Mouse (Mus musculus): ENCODE results near the gene Lum. TPM values are rescaled to one million over a fixed set of nuclear protein-coding genes. Genes with fewer than 3 reads are reported as not detected.
A peak's percentile ranks its signal among the peaks of the same experiment; 100 is the strongest.

Gene Lum
- polyA plus RNA-seq, 1 experiment: 2.8 TPM

GRCm38 (mm10) chr10:97582543-97583231 is 17.8 kb downstream of the Lum start:
- peak; percentile 59 to 85 for DNase-seq
- Histone ChIP-seq H3K4me3 (replicated peaks; ENCODE audit: insufficient read depth, low read depth, low read length) (no peak overlapping the region), H3K4me1 (ENCODE audit: control insufficient read depth, insufficient read depth, low read length) (peaks cover 4% of the 10 kb centered on the region; the same call in 1 of the 2 replicates), H3K27ac (ENCODE audit: insufficient read depth, low read length) (no peak overlapping the region; the same call in 1 of the 2 replicates), H3K27me3 (ENCODE audit: control insufficient read depth, insufficient read depth, low read length) (no peaks in the 10 kb centered on the region)
- TF ChIP-seq POLR2A (IDR thresholded peaks at IDR 0.05; ENCODE audit: borderline replicate concordance, insufficient read depth, low read length): no peak
- no peak for TF ChIP-seq CTCF (IDR thresholded peaks at IDR 0.05; ENCODE audit: borderline replicate concordance, insufficient read depth, low read depth, low read length)
- WGBS: 9% methylated on average over 4 of the region's 4 CpGs

DNA sequence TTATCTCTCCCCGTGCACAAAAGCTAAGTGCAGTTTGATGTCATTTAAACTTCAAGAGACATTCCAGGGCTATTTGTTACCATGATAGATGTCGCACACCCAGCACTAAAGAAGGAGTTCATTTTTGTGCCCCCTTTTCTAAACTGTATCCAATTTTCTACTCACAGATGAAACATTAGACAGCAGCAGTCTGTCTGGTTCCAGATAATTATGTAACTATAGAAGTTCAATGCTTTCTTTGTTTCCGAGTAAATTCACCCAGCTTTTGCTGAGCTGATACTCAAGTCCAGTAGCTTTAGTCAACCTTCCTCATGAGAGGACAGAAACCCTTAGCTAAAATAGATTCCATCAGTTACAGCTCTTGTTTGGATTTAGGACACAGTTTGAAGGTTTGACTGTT is 19.2 kb downstream of the Lum start:
- TF ChIP-seq CTCF (IDR thresholded peaks at IDR 0.05; ENCODE audit: borderline replicate concordance, insufficient read depth, low read depth, low read length): no peak
- TF ChIP-seq POLR2A (IDR thresholded peaks at IDR 0.05; ENCODE audit: borderline replicate concordance, insufficient read depth, low read length): no peak
- Histone ChIP-seq H3K4me1 (ENCODE audit: control insufficient read depth, insufficient read depth, low read length) (peaks cover 4% of the 10 kb centered on the region; the same call in 1 of the 2 replicates), H3K27ac (ENCODE audit: insufficient read depth, low read length) (no peak overlapping the region), H3K27me3 (ENCODE audit: control insufficient read depth, insufficient read depth, low read length) (no peaks in the 10 kb centered on the region), H3K4me3 (replicated peaks; ENCODE audit: insufficient read depth, low read depth, low read length) (no peak overlapping the region)
- no peak for DNase-seq
- 78% methylated on average over 3 of the region's 3 CpGs for WGBS

GRCm38 (mm10) chr10:97587159-97587558 is 22.2 kb downstream of the Lum start:
- no peak overlapping the region for H3K4me3 ChIP-seq (replicated peaks; ENCODE audit: insufficient read depth, low read depth, low read length)
- 81% methylated on average over 5 of the region's 5 CpGs for WGBS
- H3K27ac ChIP-seq (ENCODE audit: insufficient read depth, low read length): no peak overlapping the region
- no peak for TF ChIP-seq POLR2A (IDR thresholded peaks at IDR 0.05; ENCODE audit: borderline replicate concordance, insufficient read depth, low read length)
- no peak for TF ChIP-seq CTCF (IDR thresholded peaks at IDR 0.05; ENCODE audit: borderline replicate concordance, insufficient read depth, low read depth, low read length)
- no peak for DNase-seq
- peaks cover 4% of the 10 kb centered on the region; the same call in 1 of the 2 replicates for H3K4me1 ChIP-seq (ENCODE audit: control insufficient read depth, insufficient read depth, low read length)
- no peaks in the 10 kb centered on the region for H3K27me3 ChIP-seq (ENCODE audit: control insufficient read depth, insufficient read depth, low read length)

DNA sequence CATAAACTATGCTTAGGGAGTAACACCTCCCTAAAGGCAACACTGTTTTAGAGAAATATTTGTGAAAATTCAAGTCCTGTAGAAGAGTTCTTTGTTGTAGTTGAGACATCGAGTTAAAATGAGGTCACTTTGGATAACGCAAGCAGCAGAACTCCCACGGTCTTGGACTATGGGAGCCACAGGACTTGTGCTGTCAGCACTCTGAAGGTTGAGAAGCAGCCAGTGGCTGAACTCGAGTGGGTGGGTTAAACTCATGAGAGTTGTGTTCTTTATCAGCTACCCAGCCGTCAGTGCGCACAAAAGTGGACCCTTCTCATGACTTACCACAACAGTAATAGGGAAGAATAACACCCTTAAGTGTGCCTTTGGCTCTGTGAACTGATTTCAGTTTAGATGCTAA is 24.6 kb downstream of the Lum start:
- Histone ChIP-seq H3K27ac (ENCODE audit: insufficient read depth, low read length) (no peak overlapping the region), H3K4me3 (replicated peaks; ENCODE audit: insufficient read depth, low read depth, low read length) (no peak overlapping the region), H3K27me3 (ENCODE audit: control insufficient read depth, insufficient read depth, low read length) (no peaks in the 10 kb centered on the region), H3K4me1 (ENCODE audit: control insufficient read depth, insufficient read depth, low read length) (no peaks in the 10 kb centered on the region)
- TF ChIP-seq CTCF (IDR thresholded peaks at IDR 0.05; ENCODE audit: borderline replicate concordance, insufficient read depth, low read depth, low read length): no peak
- TF ChIP-seq POLR2A (IDR thresholded peaks at IDR 0.05; ENCODE audit: borderline replicate concordance, insufficient read depth, low read length): no peak
- 88% methylated on average over 6 of the region's 6 CpGs for WGBS
- no peak for DNase-seq

GRCm38 (mm10) chr10:97591036-97591435 is 26.1 kb downstream of the Lum start:
- TF ChIP-seq CTCF (IDR thresholded peaks at IDR 0.05; ENCODE audit: borderline replicate concordance, insufficient read depth, low read depth, low read length) (no peak), POLR2A (IDR thresholded peaks at IDR 0.05; ENCODE audit: borderline replicate concordance, insufficient read depth, low read length) (no peak)
- WGBS: 66% methylated on average over 3 of the region's 3 CpGs

GRCm38 (mm10) chr10:97591685-97592084 is 26.8 kb downstream of the Lum start:
- 94% methylated on average over 3 of the region's 3 CpGs for WGBS
- no peak for DNase-seq
- no peaks in the 10 kb centered on the region for H3K4me1 ChIP-seq (ENCODE audit: control insufficient read depth, insufficient read depth, low read length)
- H3K27me3 ChIP-seq (ENCODE audit: control insufficient read depth, insufficient read depth, low read length): no peaks in the 10 kb centered on the region
- H3K27ac ChIP-seq (ENCODE audit: insufficient read depth, low read length): no peak overlapping the region
- no peak overlapping the region for H3K4me3 ChIP-seq (replicated peaks; ENCODE audit: insufficient read depth, low read depth, low read length)
- no peak for TF ChIP-seq POLR2A (IDR thresholded peaks at IDR 0.05; ENCODE audit: borderline replicate concordance, insufficient read depth, low read length)
- no peak for TF ChIP-seq CTCF (IDR thresholded peaks at IDR 0.05; ENCODE audit: borderline replicate concordance, insufficient read depth, low read depth, low read length)

More at GRCm38 (mm10) chr10:97591036-97591435, 26.1 kb downstream of the Lum start:
- no peaks in the 10 kb centered on the region for H3K4me1 ChIP-seq (ENCODE audit: control insufficient read depth, insufficient read depth, low read length)
- no peak for DNase-seq
- H3K4me3 ChIP-seq (replicated peaks; ENCODE audit: insufficient read depth, low read depth, low read length): no peak overlapping the region
- H3K27me3 ChIP-seq (ENCODE audit: control insufficient read depth, insufficient read depth, low read length): no peaks in the 10 kb centered on the region
- H3K27ac ChIP-seq (ENCODE audit: insufficient read depth, low read length): no peak overlapping the region

DNA sequence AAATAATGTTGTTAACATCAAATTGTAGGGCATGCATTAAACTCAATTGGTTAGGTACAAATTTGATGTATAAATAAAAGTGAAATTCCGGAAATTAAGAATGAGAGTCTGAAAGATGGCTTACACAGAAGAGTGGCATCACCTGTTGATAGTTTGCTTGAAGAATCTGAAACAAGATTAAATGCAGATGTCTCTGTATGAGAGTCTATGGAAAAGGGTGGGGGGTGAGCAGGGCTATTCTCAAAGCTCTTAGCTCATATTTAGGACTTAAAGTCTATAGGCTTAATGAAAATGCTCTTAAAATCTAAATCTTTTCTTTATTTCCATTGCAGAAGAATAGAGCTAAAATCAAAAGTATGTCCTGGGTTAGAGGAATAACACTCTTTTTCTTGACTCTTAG is 30.8 kb downstream of the Lum start:
- Histone ChIP-seq H3K4me3 (replicated peaks; ENCODE audit: insufficient read depth, low read depth, low read length) (no peak overlapping the region), H3K27me3 (ENCODE audit: control insufficient read depth, insufficient read depth, low read length) (no peaks in the 10 kb centered on the region), H3K4me1 (ENCODE audit: control insufficient read depth, insufficient read depth, low read length) (no peaks in the 10 kb centered on the region), H3K27ac (ENCODE audit: insufficient read depth, low read length) (no peak overlapping the region)
- 88% methylated on average over 1 of the region's 1 CpGs for WGBS
- TF ChIP-seq POLR2A (IDR thresholded peaks at IDR 0.05; ENCODE audit: borderline replicate concordance, insufficient read depth, low read length): no peak
- no peak for TF ChIP-seq CTCF (IDR thresholded peaks at IDR 0.05; ENCODE audit: borderline replicate concordance, insufficient read depth, low read depth, low read length)
- DNase-seq: no peak

- TF ChIP-seq POLR2A (IDR thresholded peaks at IDR 0.05; ENCODE audit: borderline replicate concordance, insufficient read depth, low read length) (no peak), CTCF (IDR thresholded peaks at IDR 0.05; ENCODE audit: borderline replicate concordance, insufficient read depth, low read depth, low read length) (no peak)
- WGBS: 85% methylated on average over 4 of the region's 4 CpGs
- H3K27me3 ChIP-seq (ENCODE audit: control insufficient read depth, insufficient read depth, low read length): no peaks in the 10 kb centered on the region
- no peak overlapping the region for H3K4me3 ChIP-seq (replicated peaks; ENCODE audit: insufficient read depth, low read depth, low read length)
- no peak for DNase-seq
- H3K27ac ChIP-seq (ENCODE audit: insufficient read depth, low read length): no peak overlapping the region
- H3K4me1 ChIP-seq (ENCODE audit: control insufficient read depth, insufficient read depth, low read length): peaks cover 10% of the 10 kb centered on the region
These were observed 36.8 kb downstream of the Lum start for GRCm38 (mm10) chr10:97601744-97602143.
